Mouse (Mus musculus): ENCODE results near the gene Blnk. TPM values are rescaled to one million over a fixed set of nuclear protein-coding genes. Genes with fewer than 3 reads are reported as not detected.

Blnk gene
- polyA plus RNA-seq, 1 experiment from 2014 or later = 0.48 TPM

GRCm38 (mm10) chr19:40888887-40889286, 105.4 kb downstream of the Blnk start:
- DNase-seq (no peak), ATAC-seq (ENCODE audit: low read depth) (no peak)
- Histone ChIP-seq H3K4me2 (no peak overlapping the region), H3K27me3 (peaks cover 55% of the 10 kb centered on the region), H3K9ac (no peak overlapping the region), H3K36me3 (no peaks in the 10 kb centered on the region), H3K4me1 (replicated peaks) (peaks cover under 1% of the 10 kb centered on the region; the same call in 1 of the 2 replicates), H3K9me3 (replicated peaks) (no peaks in the 10 kb centered on the region), H3K27ac (no peak overlapping the region), H3K4me3 (replicated peaks) (no peak overlapping the region)
- 52% methylated on average over 1 of the region's 1 CpGs for WGBS (ENCODE audit: insufficient replicate concordance)

GRCm38 (mm10) chr19:40881700-40882099, 112.6 kb downstream of the Blnk start:
- ATAC-seq (ENCODE audit: low read depth) = no peak
- Histone ChIP-seq H3K4me2 (no peak overlapping the region), H3K27me3 (peaks cover 60% of the 10 kb centered on the region), H3K9ac (no peak overlapping the region), H3K4me1 (replicated peaks) (no peaks in the 10 kb centered on the region), H3K9me3 (replicated peaks) (no peaks in the 10 kb centered on the region), H3K27ac (no peak overlapping the region), H3K36me3 (no peaks in the 10 kb centered on the region), H3K4me3 (replicated peaks) (no peak overlapping the region)
- DNase-seq = no peak
- WGBS (ENCODE audit: insufficient replicate concordance) = 66% methylated on average over 4 of the region's 4 CpGs

Small RNA genes lying within 50 kb of the gene (microRNA-seq; reads per million reads assigned to microRNA genes)
- 1.5 reads per million for gene Mir8092

Other genes starting within 250 kb of the Blnk start
- gene Cc2d2b, start 245.8 kb downstream of the Blnk start, polyA plus RNA-seq (2015; fragmentation: Nextera tagmentation; extraction: Ambion mirVana) = 1.3 and 1.7 TPM in 2 replicates
- 4.5 and 5.2 TPM in 2 replicates for gene Ccnj, start 163.3 kb downstream of the Blnk start, polyA plus RNA-seq (2015; fragmentation: Nextera tagmentation; extraction: Ambion mirVana)
- 3.3 and 4.8 TPM in 2 replicates for gene Zfp518a, start 99.8 kb downstream of the Blnk start, polyA plus RNA-seq (2015; fragmentation: Nextera tagmentation; extraction: Ambion mirVana)
- gene Dntt, start 34.7 kb upstream of the Blnk start, polyA plus RNA-seq (2015; fragmentation: Nextera tagmentation; extraction: Ambion mirVana) = 0.06 and 0.07 TPM in 2 replicates
- gene Opalin, start 82.6 kb upstream of the Blnk start, polyA plus RNA-seq (2015; fragmentation: Nextera tagmentation; extraction: Ambion mirVana) = not detected in 2 replicates
- 0.03 TPM in 1 of 2 replicates, not detected in the other for gene Tll2, start 212.3 kb upstream of the Blnk start, polyA plus RNA-seq (2015; fragmentation: Nextera tagmentation; extraction: Ambion mirVana)